Mouse (Mus musculus): Measurements from ENCODE around the gene Terb1. TPM values are rescaled to one million over a fixed set of nuclear protein-coding genes. Genes with fewer than 3 reads are reported as not detected.

Terb1 gene
- total RNA-seq, 2 experiments from 2014 or later, result 1.9 to 2.0 TPM

DNA sequence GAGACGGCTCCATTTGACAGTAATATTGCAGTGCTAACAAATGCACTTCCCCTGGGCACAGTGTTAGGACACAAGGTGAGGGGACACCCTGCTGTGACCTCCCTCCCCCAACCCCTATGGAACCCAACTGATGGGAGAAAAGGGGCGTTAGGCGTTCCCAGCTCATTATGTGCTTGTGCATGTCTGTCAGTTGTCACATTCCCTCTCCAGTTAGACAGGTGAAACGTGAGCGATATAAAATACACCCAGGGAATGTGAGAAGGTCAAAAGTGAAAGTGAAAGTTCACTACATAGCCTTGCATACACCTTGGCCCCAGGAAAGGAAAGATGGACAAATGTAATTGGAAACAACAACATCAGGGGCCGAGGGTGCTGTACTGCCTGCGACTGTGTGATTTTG, 25.7 kb upstream of the Terb1 start:
- no peak for TF ChIP-seq CTCF (IDR thresholded peaks at IDR 0.05)
- intact Hi-C loops (cut with DNase I), result loop anchor here (2.0 to 5.0 kb wide), 2 partner anchors 35 to 93 kb away; partner anchors contain the start of gene Dync1li2
- DNase-seq (ENCODE audit: extremely low spot score in 1 of 2, low spot score in 2 of 2), result no peak
- Histone ChIP-seq H3K27ac (peak overlapping the region; percentile 95), H3K4me3 (peak overlapping the region; percentile 97)

- no peak for DNase-seq (ENCODE audit: extremely low spot score in 1 of 2, low spot score in 2 of 2)
- intact Hi-C loops (cut with DNase I), result loop anchor here (2.0 to 5.0 kb wide), 2 partner anchors 36 to 92 kb away; partner anchors contain the start of gene Dync1li2
- TF ChIP-seq CTCF (IDR thresholded peaks at IDR 0.05), result no peak
- H3K27ac ChIP-seq, result peak overlapping the region; percentile 95
- H3K4me3 ChIP-seq, result peak overlapping the region; percentile 97
These were observed 25.1 kb upstream of the Terb1 start for GRCm38 (mm10) chr8:104534779-104535141.

DNA sequence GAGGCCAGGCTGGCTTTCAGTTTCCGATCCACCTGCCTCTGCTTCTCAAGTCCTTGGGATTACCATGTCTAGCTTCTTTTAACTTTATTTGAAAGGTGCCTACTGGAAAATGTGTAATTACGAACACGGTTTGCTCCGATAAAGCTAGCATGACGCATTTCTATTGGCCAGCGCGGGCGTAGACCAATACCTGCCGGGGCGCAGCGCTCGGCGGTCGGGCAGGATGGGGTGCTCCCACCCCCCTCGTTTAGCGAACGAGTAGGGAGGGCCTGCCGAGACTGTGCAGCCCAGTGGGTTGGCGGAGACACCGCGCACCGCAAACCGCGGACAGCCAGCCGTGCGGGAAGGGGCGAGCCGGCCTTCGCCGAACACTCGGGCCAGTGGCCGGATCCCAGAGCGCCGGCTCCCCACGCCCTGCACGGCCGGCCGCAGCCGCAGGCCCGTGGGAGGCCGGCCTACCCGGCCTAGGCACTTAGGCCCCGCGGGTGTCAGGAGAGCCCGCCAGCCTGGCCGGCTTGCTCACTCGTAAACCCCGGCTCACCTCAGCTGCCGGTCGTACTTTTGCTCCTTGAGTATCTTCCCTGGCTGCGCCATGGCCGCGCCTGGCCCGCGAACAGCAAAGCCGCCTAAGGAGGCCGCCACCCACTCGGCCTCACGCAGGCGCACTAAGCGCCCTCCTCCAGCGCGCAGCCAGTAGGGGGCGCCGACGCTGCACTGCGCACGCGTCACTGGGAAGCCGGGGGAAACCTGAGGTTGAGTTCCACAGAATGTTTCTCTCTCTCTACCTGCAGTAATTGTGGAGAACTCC, 24.5 kb upstream of the Terb1 start, which contains the start of the genes Nae1 and Car7:
TSS of gene Nae1 (minus strand) at position 667 of the 808 bp plus-strand sequence.
TSS of gene Car7 (plus strand) at position 719 of the 808 bp plus-strand sequence.
- intact Hi-C loops (cut with DNase I), result loop anchor here (2.0 kb wide), 1 partner anchor 37 kb away; no protein-coding TSS in a partner anchor
- peak; percentile 100 for TF ChIP-seq CTCF (IDR thresholded peaks at IDR 0.05)
- Histone ChIP-seq H3K27ac (peak within 1 kb of the TSS; percentile 95), H3K4me3 (peak within 1 kb of the TSS; percentile 97)
- peak; percentile 93 to 97 for DNase-seq (ENCODE audit: extremely low spot score in 1 of 2, low spot score in 2 of 2)

DNA sequence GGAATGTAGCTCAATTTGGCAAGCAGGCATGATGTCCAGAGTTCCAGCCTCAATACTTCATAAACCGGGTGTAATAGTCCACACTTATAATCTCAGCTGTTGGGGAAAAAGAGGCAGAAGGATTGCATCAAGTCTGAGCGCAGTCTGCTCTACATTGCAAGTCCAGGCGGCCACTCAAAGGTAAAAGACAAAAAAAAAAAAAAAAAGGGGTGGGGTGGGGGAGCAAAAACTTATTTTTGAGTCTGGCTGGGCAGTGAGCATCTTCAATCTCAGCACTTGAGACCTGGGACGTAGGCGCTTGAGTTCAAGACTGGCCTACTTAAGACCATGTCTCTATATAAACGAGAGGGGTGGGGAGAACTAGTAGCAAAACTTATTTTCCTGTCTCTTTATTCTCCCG, 23.8 kb upstream of the Terb1 start:
- intact Hi-C loops (cut with DNase I), result no loop called here
- no peak for TF ChIP-seq CTCF (IDR thresholded peaks at IDR 0.05)
- Histone ChIP-seq H3K4me3 (peak overlapping the region; percentile 97), H3K27ac (no peak overlapping the region; the same call in 1 of the 2 replicates)
- DNase-seq (ENCODE audit: extremely low spot score in 1 of 2, low spot score in 2 of 2), result no peak

GRCm38 (mm10) chr8:104529671-104530070, 20.0 kb upstream of the Terb1 start:
- Histone ChIP-seq H3K4me3 (no peak overlapping the region), H3K27ac (no peak overlapping the region)
- intact Hi-C loops (cut with DNase I), result no loop called here
- no peak for TF ChIP-seq CTCF (IDR thresholded peaks at IDR 0.05)
- DNase-seq (ENCODE audit: extremely low spot score in 1 of 2, low spot score in 2 of 2), result no peak

- no peak overlapping the region for H3K27ac ChIP-seq
- TF ChIP-seq CTCF (IDR thresholded peaks at IDR 0.05), result no peak
- intact Hi-C loops (cut with DNase I), result no loop called here
- no peak overlapping the region for H3K4me3 ChIP-seq
- DNase-seq (ENCODE audit: extremely low spot score in 1 of 2, low spot score in 2 of 2), result no peak
These were observed 8.2 kb upstream of the Terb1 start for GRCm38 (mm10) chr8:104517872-104518271.

GRCm38 (mm10) chr8:104510134-104510533, 424 bp upstream of the Terb1 start:
- intact Hi-C loops (cut with DNase I), result no loop called here
- H3K27ac ChIP-seq, result no peak overlapping the region
- H3K4me3 ChIP-seq, result no peak overlapping the region; the same call in 1 of the 2 replicates
- no peak for TF ChIP-seq CTCF (IDR thresholded peaks at IDR 0.05)
- DNase-seq (ENCODE audit: extremely low spot score in 1 of 2, low spot score in 2 of 2), result no peak

- no peak overlapping the region for H3K4me3 ChIP-seq
- no peak overlapping the region for H3K27ac ChIP-seq
- no peak for DNase-seq (ENCODE audit: extremely low spot score in 1 of 2, low spot score in 2 of 2)
- no peak for TF ChIP-seq CTCF (IDR thresholded peaks at IDR 0.05)
- intact Hi-C loops (cut with DNase I), result no loop called here
These were observed 30.6 kb downstream of the Terb1 start for GRCm38 (mm10) chr8:104479091-104479490.

- no peak for TF ChIP-seq CTCF (IDR thresholded peaks at IDR 0.05)
- intact Hi-C loops (cut with DNase I), result no loop called here
- no peak overlapping the region for H3K4me3 ChIP-seq
These were observed 37.2 kb downstream of the Terb1 start for GRCm38 (mm10) chr8:104472465-104472864.

GRCm38 (mm10) chr8:104467463-104467862, 42.2 kb downstream of the Terb1 start:
- TF ChIP-seq CTCF (IDR thresholded peaks at IDR 0.05), result no peak
- H3K27ac ChIP-seq, result no peak overlapping the region
- DNase-seq (ENCODE audit: extremely low spot score in 1 of 2, low spot score in 2 of 2), result no peak
- intact Hi-C loops (cut with DNase I), result no loop called here
- H3K4me3 ChIP-seq, result no peak overlapping the region

More at GRCm38 (mm10) chr8:104472465-104472864, 37.2 kb downstream of the Terb1 start:
- H3K27ac ChIP-seq, result no peak overlapping the region
- no peak for DNase-seq (ENCODE audit: extremely low spot score in 1 of 2, low spot score in 2 of 2)

- no peak overlapping the region for H3K27ac ChIP-seq
- H3K4me3 ChIP-seq, result no peak overlapping the region
- DNase-seq (ENCODE audit: extremely low spot score in 1 of 2, low spot score in 2 of 2), result no peak
- intact Hi-C loops (cut with DNase I), result no loop called here
- TF ChIP-seq CTCF (IDR thresholded peaks at IDR 0.05), result no peak
These were observed 57.5 kb downstream of the Terb1 start for GRCm38 (mm10) chr8:104452177-104452576.

DNA sequence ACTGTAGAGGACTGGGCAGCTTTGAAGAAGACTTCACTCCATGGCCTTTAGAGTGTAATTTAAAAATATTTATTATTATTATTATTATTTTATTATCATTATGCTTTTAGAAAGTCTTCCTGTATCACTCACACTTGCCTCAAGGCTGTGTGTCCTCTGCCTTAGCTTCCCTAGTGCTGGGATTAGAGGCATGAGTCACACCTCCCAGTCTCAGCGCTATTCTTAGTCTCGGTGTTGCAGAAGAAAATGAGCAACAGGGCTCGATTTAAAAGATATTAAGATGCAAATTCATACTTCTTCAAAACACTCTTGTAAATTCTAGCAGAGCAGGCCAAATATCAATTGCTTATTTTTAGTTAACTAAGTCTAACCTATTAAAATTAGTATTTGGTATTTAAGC, 60.9 kb downstream of the Terb1 start:
- no peak overlapping the region for H3K27ac ChIP-seq
- no peak for DNase-seq (ENCODE audit: extremely low spot score in 1 of 2, low spot score in 2 of 2)
- intact Hi-C loops (cut with DNase I), result no loop called here
- H3K4me3 ChIP-seq, result no peak overlapping the region
- TF ChIP-seq CTCF (IDR thresholded peaks at IDR 0.05), result no peak

All from left cerebral cortex, adult 2 months (tissue).